Mouse (Mus musculus): ENCODE measurements at regions not wholly inside any gene's neighbourhood (a gene's known extent, or its start where the extent isn't known, plus 50 kb on each side); places are given as distances from the start of the nearest gene placed in this dataset.

DNA sequence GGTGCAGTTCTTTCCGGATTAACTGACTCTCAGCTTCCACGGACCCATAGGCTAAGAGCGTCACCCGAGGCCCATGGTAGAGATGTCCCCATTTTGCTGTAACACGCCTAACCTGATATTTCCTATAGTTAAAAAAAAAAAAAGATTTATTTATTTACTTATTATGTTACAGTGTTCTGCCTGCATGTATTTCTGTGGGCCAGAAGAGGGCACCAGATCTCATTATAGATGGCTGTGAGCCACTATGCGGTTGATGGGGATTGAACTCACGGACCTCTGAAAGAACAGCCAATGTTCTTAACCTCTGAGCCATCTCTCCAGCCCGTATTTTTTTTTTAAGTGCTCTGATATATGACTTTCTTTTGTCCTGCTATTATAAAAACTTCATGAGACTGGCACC is 114.2 kb upstream of the Tmpo start:
- WGBS = 89% methylated on average over 8 of the region's 8 CpGs
- no peak overlapping the region for H3K27ac ChIP-seq

GRCm38 (mm10) chr10:91293226-91293625 is 112.1 kb upstream of the Tmpo start:
- Histone ChIP-seq H3K27ac (no peak overlapping the region), H3K9me3 (no peaks in the 10 kb centered on the region), H3K4me1 (replicated peaks) (no peaks in the 10 kb centered on the region), H3K36me3 (no peaks in the 10 kb centered on the region), H3K27me3 (no peaks in the 10 kb centered on the region), H3K4me2 (replicated peaks) (no peak overlapping the region), H3K9ac (replicated peaks) (no peak overlapping the region), H3K4me3 (replicated peaks) (no peak overlapping the region)
- no peak for ATAC-seq
- 90% methylated on average over 6 of the region's 6 CpGs for WGBS

More for the DNA sequence above, 114.2 kb upstream of the Tmpo start:
- H3K9me3 ChIP-seq = no peaks in the 10 kb centered on the region
- H3K4me3 ChIP-seq (replicated peaks) = no peak overlapping the region
- H3K4me1 ChIP-seq (replicated peaks) = no peaks in the 10 kb centered on the region
- ATAC-seq = no peak
- no peaks in the 10 kb centered on the region for H3K36me3 ChIP-seq
- no peaks in the 10 kb centered on the region for H3K27me3 ChIP-seq
- no peak overlapping the region for H3K9ac ChIP-seq (replicated peaks)
- H3K4me2 ChIP-seq (replicated peaks) = no peak overlapping the region

DNA sequence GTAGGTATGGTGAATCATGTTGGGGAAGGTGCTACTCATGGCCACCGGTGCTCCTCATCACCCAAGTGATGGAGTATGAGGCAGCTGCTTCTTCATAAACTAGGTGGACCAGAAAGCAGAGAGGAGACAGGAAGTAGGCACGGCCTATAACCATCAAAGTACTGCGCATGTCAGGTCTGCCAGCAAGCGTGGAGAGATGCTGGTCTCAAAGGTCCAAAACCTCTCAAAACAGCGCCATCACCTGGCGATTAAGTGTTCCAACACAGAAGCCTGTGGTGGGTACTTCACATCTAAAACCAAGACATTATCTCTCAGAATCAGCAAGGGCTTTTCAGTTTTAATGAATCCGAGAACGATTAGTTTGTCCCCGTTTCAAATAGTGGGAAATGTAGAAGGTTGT is 103.1 kb upstream of the Tmpo start:
- no peak overlapping the region for H3K4me2 ChIP-seq (replicated peaks)
- H3K4me1 ChIP-seq (replicated peaks) = no peaks in the 10 kb centered on the region
- ATAC-seq = no peak
- H3K4me3 ChIP-seq (replicated peaks) = no peak overlapping the region
- H3K27me3 ChIP-seq = no peaks in the 10 kb centered on the region
- no peaks in the 10 kb centered on the region for H3K9me3 ChIP-seq
- 95% methylated on average over 9 of the region's 9 CpGs for WGBS
- H3K36me3 ChIP-seq = no peaks in the 10 kb centered on the region
- no peak overlapping the region for H3K27ac ChIP-seq
- H3K9ac ChIP-seq (replicated peaks) = no peak overlapping the region

DNA sequence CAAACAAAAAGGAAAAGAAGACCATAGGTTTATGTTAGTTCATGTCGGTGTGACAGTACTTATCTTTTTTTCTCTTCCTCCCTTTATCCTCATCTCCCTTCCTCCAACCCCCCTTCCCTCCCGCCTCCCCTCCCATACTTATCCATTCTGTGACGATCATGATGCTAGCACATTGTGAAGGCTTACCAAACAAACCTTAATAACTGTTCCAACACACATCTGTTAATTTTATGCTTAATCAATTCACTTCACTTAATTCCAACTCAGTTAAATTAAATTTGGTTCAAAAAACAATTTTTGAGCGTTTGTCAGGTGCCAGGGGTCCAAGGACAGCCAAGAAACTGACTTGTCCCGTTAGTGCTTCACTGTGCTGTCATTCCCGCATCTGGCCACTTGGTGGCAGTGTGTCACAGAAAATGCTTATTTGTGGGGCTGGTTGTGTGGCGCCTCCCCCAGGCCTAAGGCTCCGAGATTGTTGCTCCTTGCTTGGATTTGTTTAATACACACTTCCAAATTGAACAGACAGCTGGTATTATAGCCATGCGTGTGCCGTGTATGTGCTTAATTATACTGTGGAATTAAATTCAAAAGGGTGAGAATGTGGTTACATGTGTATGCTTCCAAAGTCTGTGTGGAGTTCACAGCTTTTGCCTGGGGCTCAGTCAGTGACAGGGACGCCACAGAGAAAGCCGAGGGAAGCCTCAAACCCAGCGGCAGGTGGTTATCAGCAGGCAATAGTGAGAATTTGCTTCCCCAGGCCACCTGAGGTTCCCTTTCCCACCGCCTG is 90.0 kb upstream of the Tmpo start:
- Histone ChIP-seq H3K4me3 (replicated peaks) (no peak overlapping the region), H3K27ac (peak overlapping the region; percentile 51; the same call in 1 of the 2 replicates), H3K9me3 (no peaks in the 10 kb centered on the region), H3K27me3 (peaks cover 12% of the 10 kb centered on the region; the same call in 1 of the 2 replicates), H3K9ac (replicated peaks) (no peak overlapping the region), H3K4me2 (replicated peaks) (peak overlapping the region; percentile 21), H3K36me3 (no peaks in the 10 kb centered on the region), H3K4me1 (replicated peaks) (peaks cover 25% of the 10 kb centered on the region)
- WGBS = 10% methylated on average over 14 of the region's 14 CpGs
- peak; percentile 85 for ATAC-seq

DNA sequence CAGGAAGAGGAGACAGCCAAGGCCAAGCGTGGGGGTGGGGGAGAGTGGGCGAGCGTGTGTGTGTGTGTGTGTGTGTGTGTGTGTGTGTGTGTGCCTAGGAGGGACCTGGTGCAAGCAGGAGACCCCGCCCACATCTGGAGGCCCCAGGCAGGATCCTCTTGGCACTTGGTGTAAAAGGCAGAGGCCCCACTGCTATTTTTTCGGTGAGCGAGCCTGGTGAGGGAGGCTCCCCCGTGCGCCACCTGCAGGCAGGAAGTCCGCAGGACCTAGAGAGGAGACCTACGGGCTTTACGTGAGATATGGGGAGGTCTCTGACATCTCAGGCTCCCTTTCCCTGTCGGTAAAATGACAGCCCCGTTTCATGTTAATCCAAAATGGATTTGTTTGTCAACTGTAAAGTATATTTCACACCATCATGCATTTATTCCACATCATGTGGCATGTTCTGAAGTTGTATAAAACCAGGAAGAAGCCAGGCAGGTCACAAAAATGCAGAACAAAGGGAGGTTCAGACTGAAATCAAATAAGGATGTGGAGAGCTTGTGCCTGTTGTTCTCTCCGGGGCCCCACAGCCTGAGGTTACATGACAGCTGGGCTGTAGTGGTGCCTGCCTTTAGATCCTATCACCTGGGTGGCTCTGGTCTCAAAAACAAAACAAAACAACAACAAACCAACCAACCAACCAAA is 89.3 kb upstream of the Tmpo start:
- Histone ChIP-seq H3K9me3 (no peaks in the 10 kb centered on the region), H3K27ac (no peak overlapping the region), H3K36me3 (no peaks in the 10 kb centered on the region), H3K4me1 (replicated peaks) (peaks cover 25% of the 10 kb centered on the region), H3K27me3 (peaks cover 12% of the 10 kb centered on the region; the same call in 1 of the 2 replicates), H3K9ac (replicated peaks) (no peak overlapping the region), H3K4me2 (replicated peaks) (peak overlapping the region; percentile 21; the same call in 1 of the 2 replicates), H3K4me3 (replicated peaks) (no peak overlapping the region)
- 18% methylated on average over 14 of the region's 14 CpGs for WGBS
- ATAC-seq = peak; percentile 72

- Histone ChIP-seq H3K9ac (replicated peaks) (no peak overlapping the region), H3K4me3 (replicated peaks) (no peak overlapping the region), H3K9me3 (no peaks in the 10 kb centered on the region), H3K36me3 (no peaks in the 10 kb centered on the region), H3K27ac (no peak overlapping the region), H3K4me1 (replicated peaks) (peaks cover 25% of the 10 kb centered on the region), H3K4me2 (replicated peaks) (no peak overlapping the region), H3K27me3 (peaks cover 3% of the 10 kb centered on the region; the same call in 1 of the 2 replicates)
- no peak for ATAC-seq
- WGBS = 94% methylated on average over 6 of the region's 6 CpGs
Observed at GRCm38 (mm10) chr10:91267886-91268285, 86.8 kb upstream of the Tmpo start.

- no peak overlapping the region for H3K4me2 ChIP-seq (replicated peaks)
- H3K9me3 ChIP-seq = no peaks in the 10 kb centered on the region
- ATAC-seq = no peak
- H3K36me3 ChIP-seq = no peaks in the 10 kb centered on the region
- no peaks in the 10 kb centered on the region for H3K4me1 ChIP-seq (replicated peaks)
- H3K9ac ChIP-seq (replicated peaks) = no peak overlapping the region
- H3K4me3 ChIP-seq (replicated peaks) = no peak overlapping the region
- 77% methylated on average over 10 of the region's 10 CpGs for WGBS
- H3K27ac ChIP-seq = no peak overlapping the region
- no peaks in the 10 kb centered on the region for H3K27me3 ChIP-seq
Observed at GRCm38 (mm10) chr10:91260416-91260815, 79.3 kb upstream of the Tmpo start.

GRCm38 (mm10) chr10:91249681-91250195 is 68.6 kb upstream of the Tmpo start:
- Histone ChIP-seq H3K27ac (no peak overlapping the region), H3K4me2 (replicated peaks) (no peak overlapping the region), H3K9me3 (no peaks in the 10 kb centered on the region), H3K4me3 (replicated peaks) (no peak overlapping the region), H3K9ac (replicated peaks) (no peak overlapping the region), H3K4me1 (replicated peaks) (no peaks in the 10 kb centered on the region), H3K27me3 (no peaks in the 10 kb centered on the region), H3K36me3 (no peaks in the 10 kb centered on the region)
- WGBS = 63% methylated on average over 18 of the region's 18 CpGs
- ATAC-seq = no peak

DNA sequence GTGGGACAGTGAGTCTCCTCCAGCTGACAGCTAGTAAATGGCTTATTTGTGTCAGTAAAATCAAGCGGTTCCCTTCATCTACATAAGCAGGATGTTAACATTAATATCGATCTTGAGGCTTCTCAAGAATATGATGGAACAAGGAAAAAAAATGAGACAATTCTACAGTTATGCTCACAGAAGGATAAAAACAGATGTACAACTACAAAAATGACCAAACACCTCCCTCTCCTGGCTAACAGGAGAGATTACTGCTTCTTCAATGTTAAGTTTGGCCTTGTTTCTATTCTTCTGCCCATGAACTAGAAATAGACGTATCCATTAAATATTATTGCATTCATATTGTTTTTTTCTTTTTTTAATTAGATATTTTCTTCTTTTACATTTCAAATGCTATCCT is 63.2 kb upstream of the Tmpo start:
- no peaks in the 10 kb centered on the region for H3K36me3 ChIP-seq
- H3K9me3 ChIP-seq = no peaks in the 10 kb centered on the region
- H3K4me1 ChIP-seq (replicated peaks) = peaks cover 19% of the 10 kb centered on the region
- ATAC-seq = no peak
- H3K9ac ChIP-seq (replicated peaks) = no peak overlapping the region
- H3K27ac ChIP-seq = no peak overlapping the region
- H3K4me2 ChIP-seq (replicated peaks) = no peak overlapping the region
- WGBS = 89% methylated on average over 3 of the region's 3 CpGs
- no peak overlapping the region for H3K4me3 ChIP-seq (replicated peaks)
- H3K27me3 ChIP-seq = no peaks in the 10 kb centered on the region

DNA sequence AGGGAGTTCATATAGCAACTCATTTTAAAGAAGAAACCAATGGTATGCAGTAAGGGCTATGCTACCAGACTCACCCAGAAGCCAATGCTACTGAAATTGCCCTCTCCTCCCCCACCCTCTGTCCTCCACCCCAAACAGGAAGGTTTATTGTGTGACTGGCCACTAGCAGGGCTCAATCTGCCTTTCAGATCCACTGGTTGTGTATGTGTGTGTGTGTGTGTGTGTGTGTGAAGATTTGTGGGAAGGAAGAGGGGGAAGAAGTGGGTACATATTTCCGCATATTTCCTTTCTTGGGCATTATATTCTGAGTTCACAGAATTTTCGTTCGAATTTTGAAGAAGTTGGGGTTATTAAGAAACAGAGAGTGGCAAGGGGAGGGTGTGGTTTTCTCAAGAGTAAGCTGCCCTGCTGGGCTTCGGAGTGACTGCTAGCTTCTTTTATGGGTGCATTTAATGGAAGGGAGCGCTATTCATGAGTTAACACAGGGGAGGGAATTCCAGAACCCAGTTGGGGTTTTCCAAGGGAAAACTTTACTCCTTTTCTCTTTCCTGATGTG is 61.5 kb upstream of the Tmpo start:
- no peaks in the 10 kb centered on the region for H3K9me3 ChIP-seq
- H3K27me3 ChIP-seq = no peaks in the 10 kb centered on the region
- H3K4me2 ChIP-seq (replicated peaks) = no peak overlapping the region
- 76% methylated on average over 5 of the region's 5 CpGs for WGBS
- H3K4me1 ChIP-seq (replicated peaks) = peaks cover 19% of the 10 kb centered on the region
- H3K36me3 ChIP-seq = no peaks in the 10 kb centered on the region
- ATAC-seq = no peak
- H3K4me3 ChIP-seq (replicated peaks) = no peak overlapping the region
- no peak overlapping the region for H3K9ac ChIP-seq (replicated peaks)
- H3K27ac ChIP-seq = no peak overlapping the region

- no peak overlapping the region for H3K9ac ChIP-seq (replicated peaks)
- peak; percentile 58 for ATAC-seq
- H3K4me3 ChIP-seq (replicated peaks) = no peak overlapping the region
- H3K4me1 ChIP-seq (replicated peaks) = peaks cover 19% of the 10 kb centered on the region
- no peak overlapping the region; the same call in 1 of the 2 replicates for H3K4me2 ChIP-seq (replicated peaks)
- H3K27ac ChIP-seq = peak overlapping the region; percentile 25; the same call in 1 of the 2 replicates
- H3K9me3 ChIP-seq = no peaks in the 10 kb centered on the region
- H3K27me3 ChIP-seq = no peaks in the 10 kb centered on the region
- H3K36me3 ChIP-seq = no peaks in the 10 kb centered on the region
- WGBS = 21% methylated on average over 7 of the region's 7 CpGs
Observed at GRCm38 (mm10) chr10:91241611-91242005, 60.5 kb upstream of the Tmpo start.

Measured in midbrain, embryonic 13.5 days (tissue).